Mouse (Mus musculus) G1E (cell line): Measurements from ENCODE around the gene Pea15a.

ENCODE experiments used
- CTCF ChIP-seq: IDR thresholded peaks from 2 replicates; pipeline ENCODE4 v1.5.1; 2012; ENCODE audit warnings: low read depth, low read length, inconsistent platforms, mixed read lengths
- POLR2AphosphoS5 ChIP-seq: IDR thresholded peaks from 2 replicates; pipeline ENCODE4 v1.6.1; 2012; ENCODE audit warnings: low read depth, low read length, inconsistent platforms; ENCODE audit not compliant: insufficient replicate concordance
- TAL1 ChIP-seq: conservative IDR thresholded peaks from 2 replicates; pipeline ENCODE4 v1.6.1; 2012; ENCODE audit warnings: low read depth, low read length, inconsistent platforms, mixed read lengths

- TF ChIP-seq CTCF (no peak), POLR2AphosphoS5 (no peak), TAL1 (no peak)
Measured at GRCm38 (mm10) chr1:172167911-172168310, 38.7 kb downstream of the Pea15a start.
